Mouse (Mus musculus): Measurements from ENCODE around the gene Srpk1. TPM values are rescaled to one million over a fixed set of nuclear protein-coding genes. Genes with fewer than 3 reads are reported as not detected.

The Srpk1 gene
- total RNA-seq (2021) = 10 to 100 TPM; 32.6 to 35.5 TPM

DNA sequence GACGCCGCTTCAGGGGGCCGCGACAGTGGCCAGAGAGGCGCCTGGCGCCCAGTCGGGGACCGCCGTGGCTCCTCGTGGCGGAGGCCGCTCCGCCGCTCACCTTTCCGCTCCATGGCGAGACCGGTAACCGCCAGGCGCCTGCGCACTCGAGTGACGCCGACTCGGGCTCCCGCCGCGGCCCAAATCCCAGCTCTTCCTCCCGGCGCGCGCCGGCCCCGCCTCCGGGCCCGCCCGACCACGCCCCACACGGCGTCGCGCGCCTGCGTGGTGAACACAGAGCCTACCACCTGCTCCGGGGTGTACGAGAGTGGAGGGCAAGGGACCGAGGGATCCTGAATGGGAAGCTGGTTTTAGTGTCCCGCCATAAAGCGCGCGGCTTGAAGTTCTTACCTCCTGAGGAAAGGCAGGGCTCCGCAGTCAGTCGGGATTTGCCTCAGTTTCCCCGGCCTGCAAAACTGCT is at the start of gene Srpk1:
Srpk1 (minus strand) TSS at position 410 of the 460 bp plus-strand sequence.
- intact Hi-C loops (cut with DNase I) = no loop called here

DNA sequence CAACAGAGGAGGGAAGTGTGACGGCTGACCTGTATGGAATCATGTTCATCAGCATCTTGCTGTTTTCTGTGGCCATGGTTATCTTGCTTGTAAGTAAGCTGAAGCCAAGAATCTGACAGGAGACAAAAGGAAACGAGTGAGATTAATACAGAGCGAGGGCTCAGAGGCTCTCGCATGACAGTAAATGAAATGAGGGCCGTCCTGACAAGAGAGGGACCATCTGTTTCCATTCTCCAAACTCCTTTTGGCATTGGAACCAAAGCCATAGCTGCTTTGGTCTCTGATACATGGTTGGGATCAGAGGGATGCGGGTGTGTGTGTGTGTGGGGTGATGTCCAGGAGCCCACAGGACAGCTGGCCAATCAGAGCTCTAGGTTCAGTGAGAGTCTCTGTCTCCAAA is 37.1 kb upstream of the Srpk1 start:
- intact Hi-C loops (cut with DNase I) = no loop called here
- no peak for DNase-seq (ENCODE audit: low spot score)

More for the DNA sequence above, at the start of gene Srpk1:
- DNase-seq (ENCODE audit: low spot score) = peak; percentile 80

DNA sequence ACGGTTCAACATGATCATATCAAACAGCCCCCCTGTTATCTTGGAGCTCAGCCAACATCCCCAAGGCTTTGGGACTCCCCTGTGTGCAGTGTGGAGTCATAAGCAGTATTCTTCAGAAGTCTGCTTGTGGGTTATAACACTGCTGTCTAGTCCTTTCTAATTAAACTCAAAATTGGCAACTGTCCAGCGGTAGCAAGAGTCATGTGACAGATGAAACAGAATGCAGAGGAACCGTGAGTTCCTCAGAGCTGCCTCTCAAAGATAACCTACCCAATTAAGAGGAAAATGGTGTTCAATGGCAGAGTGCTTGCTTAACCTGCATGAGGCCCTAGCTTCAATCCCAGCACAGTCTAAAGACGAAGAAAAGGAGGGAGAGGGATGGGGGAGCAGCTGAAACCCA is 35.4 kb upstream of the Srpk1 start:
- intact Hi-C loops (cut with DNase I) = no loop called here
- no peak for DNase-seq (ENCODE audit: low spot score)

DNA sequence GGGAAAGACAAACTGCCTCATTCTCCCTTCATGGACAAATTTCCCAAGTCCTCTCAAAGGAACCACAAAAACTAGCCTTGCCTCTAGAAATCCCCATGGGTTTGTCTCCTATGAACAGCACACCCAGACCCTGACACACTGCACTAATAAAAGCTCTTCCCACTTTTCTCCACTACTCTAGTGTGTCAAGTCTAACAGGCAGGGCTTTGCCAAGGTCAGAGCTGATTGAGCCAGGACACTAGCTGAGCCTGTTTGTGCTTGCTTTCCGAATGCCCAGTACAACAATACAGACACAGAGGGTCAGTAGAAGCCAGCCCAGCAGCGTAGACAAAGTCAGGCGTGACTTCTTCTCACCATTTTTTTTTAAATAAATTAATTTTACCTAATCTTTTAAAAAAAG is 27.8 kb upstream of the Srpk1 start:
- intact Hi-C loops (cut with DNase I) = loop anchor here (5.0 kb wide), 1 partner anchor 103 kb away; the partner anchor contains the start of gene Clpsl2
- DNase-seq (ENCODE audit: low spot score) = no peak

DNA sequence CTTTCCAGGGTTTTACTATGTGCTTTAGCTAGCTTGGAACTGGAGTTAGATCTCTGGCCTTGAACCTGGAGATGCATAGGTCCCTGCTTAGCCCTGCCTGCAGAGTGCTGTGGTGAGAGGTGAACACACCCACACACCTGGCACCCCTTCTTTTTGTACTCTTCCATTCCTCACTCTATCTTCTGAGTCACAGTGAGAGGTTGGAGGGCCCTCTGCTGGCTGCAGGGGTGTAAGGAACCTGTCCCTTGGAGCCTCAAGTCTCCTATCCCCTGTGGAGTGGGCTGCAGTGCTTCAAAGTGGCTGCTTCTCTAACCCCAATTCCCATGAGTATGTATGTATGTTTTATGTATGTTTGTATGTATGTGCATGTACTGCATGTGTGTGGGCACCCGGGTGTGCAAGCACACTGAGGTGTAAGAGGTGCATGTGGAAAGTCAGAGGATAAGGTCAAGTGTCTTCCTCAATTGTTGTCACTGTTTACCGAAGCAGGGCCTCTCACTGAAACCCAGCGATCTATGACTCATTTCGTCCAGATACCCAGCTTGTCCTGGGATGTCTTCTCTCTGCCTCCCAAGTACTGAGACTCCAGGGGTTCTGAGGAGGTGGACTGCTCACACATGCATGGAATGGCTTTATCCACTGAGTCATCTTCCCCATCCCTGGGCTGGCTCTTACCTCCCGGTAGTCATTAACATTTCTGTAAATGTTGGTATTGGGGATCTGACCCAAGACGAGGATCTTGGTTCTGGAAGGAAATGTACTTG is 26.3 kb upstream of the Srpk1 start:
- DNase-seq (ENCODE audit: low spot score) = no peak
- intact Hi-C loops (cut with DNase I) = no loop called here

DNA sequence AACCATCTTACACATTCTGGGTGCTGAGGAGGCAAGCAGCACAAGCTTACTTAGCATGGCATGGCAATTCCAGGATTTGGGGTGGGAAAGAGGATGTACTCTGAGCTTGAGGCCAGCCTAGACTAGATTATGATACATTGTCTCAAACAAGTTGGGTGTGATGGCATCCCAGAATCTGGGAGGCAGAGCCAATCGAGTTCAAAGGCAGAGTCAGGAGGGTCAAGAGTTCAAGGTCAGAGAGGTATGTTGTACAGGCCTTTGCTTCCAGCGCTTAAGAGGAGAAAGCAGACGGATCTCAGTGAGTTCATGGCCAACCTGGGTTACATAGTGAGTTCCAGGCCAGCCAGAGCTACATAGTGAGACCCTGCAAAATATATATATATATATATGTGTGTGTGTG is 23.7 kb upstream of the Srpk1 start:
- no peak for DNase-seq (ENCODE audit: low spot score)
- intact Hi-C loops (cut with DNase I) = no loop called here

DNA sequence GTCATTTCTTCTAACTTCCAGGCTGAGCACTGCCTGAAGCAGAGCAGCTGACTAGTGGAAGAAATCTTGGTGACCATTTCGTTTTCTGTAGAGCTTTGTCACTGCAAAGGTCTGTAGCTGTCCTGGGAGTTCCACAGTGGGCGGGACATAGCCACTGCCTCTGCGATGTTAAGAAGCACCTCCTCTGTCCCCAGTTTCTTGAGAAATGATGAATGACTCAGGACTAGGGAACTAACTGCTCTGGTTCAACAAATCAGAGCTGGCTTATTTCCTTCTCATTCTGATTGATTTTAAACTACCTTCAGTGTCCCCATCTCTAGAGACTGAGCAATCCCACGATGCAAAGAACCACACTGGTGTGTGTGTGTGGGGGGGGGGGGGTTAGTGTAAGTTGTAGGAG is 21.6 kb upstream of the Srpk1 start:
- intact Hi-C loops (cut with DNase I) = no loop called here
- DNase-seq (ENCODE audit: low spot score) = no peak

DNA sequence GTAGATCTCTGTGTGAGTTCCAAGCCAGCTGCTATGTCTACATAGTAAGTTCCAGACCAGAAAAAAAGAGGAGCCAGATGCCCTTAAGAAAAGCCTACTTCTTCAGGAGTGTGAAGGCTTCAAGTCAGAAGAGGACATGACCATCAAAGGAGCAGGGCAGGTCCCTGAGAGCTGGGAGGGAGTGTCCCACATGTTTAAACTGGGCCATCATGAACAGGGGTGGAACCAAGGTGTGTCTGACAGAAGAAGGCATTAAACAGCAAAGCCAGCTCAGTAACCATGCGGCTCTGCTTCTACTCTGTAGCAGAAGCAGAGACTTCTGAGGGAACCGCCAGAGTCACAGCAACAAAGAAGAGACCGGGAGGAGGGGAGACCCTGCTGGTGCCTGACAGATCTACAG is 21.2 kb upstream of the Srpk1 start:
- no peak for DNase-seq (ENCODE audit: low spot score)
- intact Hi-C loops (cut with DNase I) = no loop called here

DNA sequence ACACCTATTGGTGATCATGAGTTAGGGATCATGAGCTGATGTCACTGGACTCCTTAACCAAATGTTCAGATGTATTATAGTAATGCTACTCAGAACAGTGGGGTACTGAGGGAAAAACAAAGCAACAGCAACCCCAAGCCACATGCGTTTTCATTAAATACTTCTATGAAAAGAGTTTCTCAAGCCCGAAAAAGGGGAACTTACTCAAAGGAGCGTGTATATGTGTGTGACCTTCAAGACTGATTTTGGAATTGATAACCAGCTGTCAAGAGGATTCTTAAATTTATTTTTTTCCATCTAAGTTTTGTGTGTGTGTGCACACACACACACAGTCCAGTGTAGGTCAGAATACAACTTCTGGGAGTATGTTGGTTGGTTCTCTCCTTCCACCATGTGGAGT is 17.6 kb upstream of the Srpk1 start:
- DNase-seq (ENCODE audit: low spot score) = no peak
- intact Hi-C loops (cut with DNase I) = no loop called here

DNA sequence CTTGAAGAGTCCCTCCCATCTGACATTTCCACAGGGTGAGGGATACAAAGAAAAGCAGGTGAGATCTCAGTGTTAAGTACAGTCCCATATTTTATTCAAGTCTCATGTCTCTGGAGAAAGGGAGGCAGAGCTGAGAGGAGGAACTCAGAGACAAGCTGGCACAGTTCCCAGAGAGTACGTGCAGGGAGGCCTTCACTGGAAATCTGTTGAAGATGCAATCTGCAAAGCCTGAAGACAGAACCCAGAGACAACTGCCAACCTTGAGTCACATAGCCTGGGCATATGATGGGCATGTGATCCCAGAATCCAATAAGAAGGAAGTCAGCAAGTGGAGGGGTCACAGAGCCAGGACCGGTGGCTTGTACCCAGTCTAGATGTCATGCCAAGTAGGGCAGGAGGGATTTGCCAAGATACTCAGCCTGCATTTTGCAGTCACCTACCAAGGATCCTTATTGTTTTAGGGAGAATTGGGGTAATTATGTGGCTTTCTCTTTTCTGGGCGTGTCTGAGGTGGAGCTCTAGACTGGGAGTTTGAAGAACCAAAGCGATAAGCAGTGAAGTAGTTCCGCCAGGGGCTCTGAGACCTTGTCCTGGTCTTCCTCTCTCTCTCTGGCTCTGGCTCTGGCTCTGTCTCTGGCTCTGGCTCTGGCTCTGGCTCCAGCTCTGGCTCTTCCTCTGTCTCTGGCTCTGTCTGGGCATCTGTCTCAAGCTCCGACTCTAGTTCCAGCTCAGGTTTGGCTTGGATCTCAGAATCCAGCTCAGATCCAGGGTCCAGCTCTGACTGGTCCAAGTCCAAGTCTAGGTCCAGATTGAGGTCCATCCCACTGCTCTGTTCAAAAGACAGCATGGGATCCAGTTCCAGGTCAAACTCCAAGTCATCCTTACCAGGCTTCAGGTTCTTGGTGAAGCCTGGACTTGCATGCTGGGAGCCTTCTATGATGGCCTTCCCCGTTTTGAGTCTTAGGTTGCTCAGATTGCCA is 15.5 kb upstream of the Srpk1 start:
- intact Hi-C loops (cut with DNase I) = no loop called here
- no peak for DNase-seq (ENCODE audit: low spot score)

DNA sequence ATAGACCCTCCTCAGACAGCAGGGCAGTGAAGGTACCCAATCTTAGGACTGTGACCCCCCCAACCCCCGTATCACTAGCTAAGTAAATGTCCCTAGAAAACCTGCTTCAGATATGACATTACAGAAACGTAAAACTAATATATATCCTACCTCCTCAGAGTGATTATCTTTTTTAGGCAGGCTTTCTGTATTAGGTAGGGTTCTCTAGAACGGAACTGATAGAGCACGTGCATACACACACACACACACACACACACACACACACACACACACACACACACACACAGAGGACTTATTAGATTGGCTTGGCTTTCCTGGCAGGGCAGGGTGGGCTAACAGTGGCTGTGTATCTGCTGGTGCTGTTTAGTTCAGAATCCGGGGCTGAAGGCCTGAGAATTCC is 13.3 kb upstream of the Srpk1 start:
- intact Hi-C loops (cut with DNase I) = no loop called here
- DNase-seq (ENCODE audit: low spot score) = no peak

DNA sequence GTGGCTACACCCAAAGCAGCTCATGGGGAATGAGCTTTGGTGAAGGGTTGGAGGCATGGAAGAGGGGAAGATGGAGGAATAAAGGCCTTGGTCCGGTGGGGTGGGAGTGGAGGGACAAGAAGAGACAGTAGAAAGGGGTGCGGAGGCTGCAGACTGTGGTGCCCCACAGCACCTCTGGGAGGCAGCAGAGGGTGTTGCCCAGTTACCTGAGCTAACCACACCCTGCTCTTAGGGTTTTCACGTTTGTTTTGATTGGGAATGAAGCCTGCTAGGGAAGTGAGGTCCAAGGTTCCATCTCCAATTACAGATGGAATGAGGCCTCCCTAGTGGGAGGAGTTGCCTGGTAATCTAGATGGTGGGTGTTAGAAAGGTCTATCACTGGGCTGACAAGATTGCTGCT is 6.6 kb upstream of the Srpk1 start:
- no peak for DNase-seq (ENCODE audit: low spot score)
- intact Hi-C loops (cut with DNase I) = no loop called here

DNA sequence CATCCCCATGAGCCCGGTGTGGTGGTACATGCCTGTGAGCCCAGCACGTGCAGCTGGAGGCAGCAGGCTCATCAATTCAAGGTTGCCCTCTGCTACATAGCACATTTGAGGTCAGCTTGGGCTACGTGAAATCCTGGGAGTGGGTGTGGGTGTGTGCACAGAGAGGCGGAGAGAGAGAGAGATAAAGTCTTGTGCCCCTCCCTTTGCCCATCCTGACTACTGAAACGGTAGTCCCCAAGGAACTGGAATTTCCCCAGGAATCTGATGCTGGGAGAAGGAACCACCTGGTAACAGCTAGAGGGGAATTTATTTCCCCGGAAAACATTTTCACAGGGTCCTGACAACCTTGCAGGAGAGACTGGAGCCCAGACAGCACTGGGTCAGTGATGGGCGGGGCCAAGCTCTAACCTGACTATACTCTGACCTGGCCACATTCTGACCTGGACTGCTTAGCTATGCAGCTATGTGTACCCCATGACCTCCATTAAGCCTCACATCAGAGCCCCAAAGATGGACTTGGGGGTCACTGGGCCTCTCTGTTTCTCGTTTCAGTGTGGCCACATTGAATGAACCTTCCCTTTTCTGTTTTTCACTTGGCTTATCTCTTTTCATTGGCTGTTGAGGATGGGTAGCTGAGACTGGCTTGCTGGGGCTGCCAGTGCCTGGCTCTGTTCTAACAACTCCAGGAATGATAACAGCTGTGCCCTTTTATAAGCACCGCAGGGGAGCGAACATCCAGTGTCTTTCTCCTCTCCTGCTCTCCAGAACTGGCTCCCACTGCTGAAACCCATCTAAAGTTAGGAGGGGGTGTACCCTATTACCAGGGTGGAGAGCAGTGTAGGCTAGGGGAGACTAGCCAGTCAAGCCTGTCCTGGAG is 6.0 kb upstream of the Srpk1 start:
- DNase-seq (ENCODE audit: low spot score) = no peak
- intact Hi-C loops (cut with DNase I) = no loop called here

DNA sequence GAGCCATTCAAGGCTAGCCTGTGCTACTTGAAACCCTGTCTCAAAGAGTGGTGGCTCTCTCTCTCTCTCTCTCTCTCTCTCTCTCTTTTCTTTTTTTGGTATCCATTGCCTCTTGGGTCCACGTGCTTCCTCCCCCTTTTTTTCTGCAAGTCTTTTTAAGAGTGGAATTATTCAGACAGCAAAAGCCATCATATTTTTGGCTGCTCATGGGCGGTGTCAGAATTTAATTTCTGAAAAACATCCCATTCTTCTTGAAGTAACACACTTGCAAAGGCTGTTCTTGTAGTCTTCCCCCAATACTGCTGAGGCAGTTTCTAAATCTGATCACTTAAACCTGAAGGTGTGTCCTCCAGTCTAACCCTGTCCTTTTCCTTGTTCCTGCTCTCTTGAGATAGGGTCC is 4.4 kb upstream of the Srpk1 start:
- DNase-seq (ENCODE audit: low spot score) = no peak
- intact Hi-C loops (cut with DNase I) = no loop called here

DNA sequence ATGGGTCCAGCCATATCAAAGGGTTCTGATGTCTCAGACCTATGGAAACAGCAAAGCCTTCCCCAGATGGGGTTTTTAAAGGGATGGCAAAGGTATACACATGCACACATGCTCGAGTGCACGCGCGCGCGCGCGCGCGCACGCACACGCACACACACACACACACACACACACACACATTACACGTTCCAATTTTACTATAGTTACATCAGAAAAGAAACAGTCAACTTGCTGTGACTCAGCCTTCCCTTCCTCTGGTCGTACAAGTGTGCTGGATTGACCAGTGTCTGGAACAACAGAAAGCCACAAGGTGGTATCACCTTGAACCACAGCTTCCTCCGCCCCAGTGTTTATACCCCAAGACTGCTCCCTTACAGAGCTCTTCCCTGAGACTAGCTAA is 2.8 kb upstream of the Srpk1 start:
- DNase-seq (ENCODE audit: low spot score) = no peak
- intact Hi-C loops (cut with DNase I) = no loop called here

DNA sequence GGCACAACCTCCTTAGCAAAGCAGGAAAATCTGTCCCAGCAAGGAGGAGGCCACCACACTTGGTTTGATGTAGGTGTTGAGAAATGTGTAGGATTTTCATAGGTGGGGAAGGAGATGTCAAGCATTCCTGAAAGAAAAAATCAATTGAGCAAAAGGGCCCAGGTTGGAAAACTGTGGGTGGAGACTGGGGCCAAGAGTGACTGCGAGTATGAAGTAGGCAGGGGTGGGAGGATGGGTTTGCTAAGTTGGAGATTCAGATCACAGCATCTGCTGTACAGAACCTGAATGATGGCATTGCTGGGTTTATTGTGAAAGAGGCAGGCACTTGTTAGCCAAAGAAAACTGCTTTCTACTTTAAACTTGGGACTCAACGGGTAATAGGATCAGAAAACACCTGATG is 2.3 kb upstream of the Srpk1 start:
- intact Hi-C loops (cut with DNase I) = no loop called here

DNA sequence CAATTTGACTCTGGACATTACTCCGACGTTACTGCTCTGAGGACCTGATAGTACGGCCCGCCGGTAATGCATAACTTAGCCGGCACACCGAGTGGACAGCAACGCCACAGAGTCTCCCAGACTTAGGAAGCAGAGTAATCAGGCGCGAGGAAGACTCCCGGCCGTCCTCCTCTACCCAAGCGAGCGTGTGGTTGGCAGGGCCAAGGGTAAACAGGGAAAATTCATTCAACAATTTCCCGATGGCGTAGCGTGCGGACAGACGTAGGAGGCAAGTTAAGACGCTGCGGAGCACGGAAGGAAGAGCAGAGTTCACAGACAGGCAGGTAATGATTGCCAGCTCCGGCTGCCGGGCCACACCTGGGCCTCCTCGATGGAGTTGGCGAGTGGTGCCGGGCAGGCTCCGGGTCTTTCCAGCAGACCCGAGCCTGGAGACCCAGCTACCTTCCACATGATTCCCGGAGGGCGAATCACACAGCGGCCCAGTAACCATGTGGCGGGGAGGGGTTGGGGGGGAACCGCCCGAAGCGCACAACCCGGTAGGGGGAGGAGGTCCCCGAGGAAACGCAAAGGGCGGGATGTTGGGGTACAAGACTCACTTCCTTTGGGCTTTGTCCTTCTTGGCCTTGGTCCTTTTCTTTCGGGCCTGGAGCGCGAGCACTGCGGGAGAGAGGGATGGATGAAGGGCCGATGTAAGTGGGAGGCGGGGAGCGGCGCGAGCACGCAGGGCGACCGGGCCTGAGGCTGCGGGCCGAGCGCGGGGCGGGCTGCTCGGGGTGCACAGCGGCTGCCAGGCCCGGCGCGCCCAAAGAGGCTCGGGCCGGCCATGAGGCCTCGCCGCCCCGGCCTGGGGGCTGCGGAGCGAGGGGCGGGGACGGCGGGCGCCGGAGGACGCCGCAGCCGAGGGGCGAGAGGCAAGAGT is 869 bp downstream of the Srpk1 start:
- intact Hi-C loops (cut with DNase I) = no loop called here
- peak; percentile 31 for DNase-seq (ENCODE audit: low spot score)

More for the DNA sequence above, 2.3 kb upstream of the Srpk1 start:
- DNase-seq (ENCODE audit: low spot score) = no peak

DNA sequence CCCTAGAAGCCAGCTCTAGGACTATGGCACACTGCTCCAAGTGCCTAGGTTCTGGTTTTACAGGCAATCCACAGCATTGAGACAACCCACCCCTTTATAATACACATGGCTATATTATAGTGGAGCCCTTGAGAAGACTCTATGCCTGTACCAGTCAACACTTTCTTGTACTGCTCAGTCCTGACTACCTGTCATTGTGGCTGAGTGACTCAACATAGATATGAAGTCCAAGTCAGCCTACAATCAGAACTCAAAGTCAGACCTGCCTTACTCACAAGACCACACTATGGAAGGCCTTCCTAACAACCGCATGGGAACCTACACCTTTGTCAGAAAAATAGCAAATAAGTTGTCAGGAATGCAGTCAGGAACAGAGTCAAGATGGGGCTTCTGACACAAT is 3.7 kb downstream of the Srpk1 start:
- DNase-seq (ENCODE audit: low spot score) = no peak
- intact Hi-C loops (cut with DNase I) = no loop called here

DNA sequence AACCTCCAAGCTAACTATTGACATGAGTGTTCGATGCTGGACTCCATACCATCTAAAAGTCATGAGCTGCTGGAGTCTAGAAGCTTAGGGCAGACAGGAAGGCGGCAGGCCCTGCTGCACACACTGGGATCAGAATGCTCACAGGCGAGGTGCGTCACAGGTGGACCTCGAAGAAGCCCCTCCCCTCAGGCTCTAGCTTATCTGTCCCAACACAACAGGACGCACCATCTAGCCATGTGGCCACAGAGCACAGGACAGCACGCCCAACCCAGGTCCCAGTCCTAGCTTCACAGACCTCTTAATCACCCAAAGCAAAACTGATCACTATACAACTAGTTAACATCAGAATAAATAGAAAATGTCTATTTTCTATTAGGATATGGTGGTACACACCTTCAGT is 4.4 kb downstream of the Srpk1 start:
- intact Hi-C loops (cut with DNase I) = no loop called here
- DNase-seq (ENCODE audit: low spot score) = no peak
